Mouse (Mus musculus): Measurements from ENCODE around the gene Thoc5. TPM values are rescaled to one million over a fixed set of nuclear protein-coding genes. Genes with fewer than 3 reads are reported as not detected.

The Thoc5 gene
- total RNA-seq, 2 experiments from 2014 or later: 35.5 to 40.3 TPM

DNA sequence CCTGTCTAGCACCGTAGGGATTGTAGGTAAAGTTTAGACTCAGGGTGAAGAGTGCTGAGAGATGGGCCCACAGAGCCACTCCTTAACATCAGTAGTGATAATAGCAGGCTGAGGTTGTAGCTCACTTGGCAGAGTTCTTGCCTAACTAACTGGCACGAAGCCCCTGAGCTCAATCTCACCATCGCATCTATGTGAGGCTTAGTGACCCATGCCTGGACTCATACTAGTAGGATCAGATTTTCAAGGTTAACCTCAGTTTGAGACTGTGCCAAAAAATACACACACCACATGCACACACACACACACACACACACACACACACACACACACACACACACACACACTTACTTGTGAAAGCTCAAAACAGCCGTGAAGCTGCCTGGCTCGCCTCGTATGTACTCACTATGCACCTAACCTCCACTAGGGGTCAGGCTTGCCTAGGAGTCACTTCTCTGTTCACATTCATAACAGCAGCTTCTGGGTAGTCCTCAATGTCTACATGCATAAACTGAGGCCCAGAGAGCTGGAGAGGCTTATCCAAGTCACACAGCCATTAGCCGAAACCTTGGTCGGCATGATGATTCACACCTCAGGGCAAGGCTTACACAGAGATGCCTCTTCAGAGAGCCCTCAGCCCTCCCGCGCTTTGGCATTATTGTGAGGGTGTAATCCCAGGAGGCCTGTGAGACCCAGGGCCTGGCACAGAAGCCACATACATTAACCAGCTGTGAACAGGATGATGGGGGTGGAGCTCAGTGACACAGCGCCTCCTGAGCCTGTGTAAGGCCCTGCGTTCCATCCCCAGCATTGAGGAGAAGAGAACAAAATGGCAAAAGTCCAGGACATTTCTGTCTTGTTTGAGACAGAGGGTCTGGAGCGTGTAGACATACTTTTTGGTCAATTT, 78.1 kb downstream of the Thoc5 start:
- peak; percentile 34 to 67 for DNase-seq (ENCODE audit: low spot score in 2 of 2)

- DNase-seq (ENCODE audit: low spot score in 2 of 2): no peak
Observed at GRCm38 (mm10) chr11:4973871-4974256, 78.7 kb downstream of the Thoc5 start.

- DNase-seq (ENCODE audit: low spot score in 2 of 2): no peak
Observed at GRCm38 (mm10) chr11:4974376-4975122, 79.4 kb downstream of the Thoc5 start.

DNA sequence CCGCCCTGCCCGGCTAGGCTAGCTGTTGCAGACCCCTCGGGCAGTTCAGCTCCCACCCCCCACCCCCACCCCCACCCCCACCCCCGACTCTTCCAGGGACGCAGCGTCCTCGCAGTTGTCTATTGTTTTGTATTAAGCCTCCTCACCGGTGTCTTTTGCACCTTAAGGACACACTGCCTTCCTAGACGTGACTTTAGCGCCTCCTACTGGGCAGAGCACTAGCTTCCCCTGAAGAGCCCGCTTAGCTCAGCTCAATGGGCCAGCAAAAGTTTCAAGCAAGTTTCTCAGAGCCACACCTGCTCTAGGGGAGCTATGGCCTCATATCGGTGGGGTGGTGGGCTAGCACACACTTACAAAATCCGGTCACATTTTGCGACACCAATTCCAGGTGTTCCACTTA, 80.5 kb downstream of the Thoc5 start:
- no peak for DNase-seq (ENCODE audit: low spot score in 2 of 2)

Small RNAs within 50 kb of the gene (microRNA-seq; reads per million reads assigned to microRNA genes)
- 4.0 to 4.8 reads per million in 2 experiments for gene Mir6918

Other genes starting within 250 kb of the Thoc5 start
- gene Uqcr10, start 191.0 kb upstream of the Thoc5 start, total RNA-seq (2021): 100 to 1,000 TPM; 480 to 497 TPM
- gene Zmat5, start 190.6 kb upstream of the Thoc5 start, total RNA-seq (2021): 10 to 100 TPM; 30.2 to 36.7 TPM
- 100 to 1,000 TPM; 138 to 156 TPM for gene Cabp7, start 148.5 kb upstream of the Thoc5 start, total RNA-seq (2021)
- 100 to 1,000 TPM; 148 to 156 TPM for gene Nf2, start 45.8 kb upstream of the Thoc5 start, total RNA-seq (2021)
- 10 to 100 TPM; 83.4 to 91.1 TPM for gene Nipsnap1, start 21.4 kb upstream of the Thoc5 start, total RNA-seq (2021)
- 10 to 100 TPM; 52.0 to 59.9 TPM for gene Nefh, start 52.7 kb downstream of the Thoc5 start, total RNA-seq (2021)
- 100 to 1,000 TPM; 140 to 141 TPM for gene Ap1b1, start 91.5 kb downstream of the Thoc5 start, total RNA-seq (2021)
- gene Rasl10a, start 162.8 kb downstream of the Thoc5 start, total RNA-seq (2021): 10 to 100 TPM; 45.5 to 53.6 TPM
- gene Gas2l1, start 170.0 kb downstream of the Thoc5 start, total RNA-seq (2021): 10 to 100 TPM; 70.7 to 71.0 TPM
- gene Rhbdd3, start 203.6 kb downstream of the Thoc5 start, total RNA-seq (2021): 10 to 100 TPM; 21.9 to 28.1 TPM
- gene Ewsr1, start 203.9 kb downstream of the Thoc5 start, total RNA-seq (2021): 100 to 1,000 TPM; 289 to 305 TPM